Mouse (Mus musculus) intestine, postnatal 0 days (tissue): ENCODE results near the gene Vmn2r73. TPM values are rescaled to one million over a fixed set of nuclear protein-coding genes. Genes with fewer than 3 reads are reported as not detected.
"Not testable (repeated sequence)": the region's sequence is repeated elsewhere in the genome, so short reads cannot be mapped to it uniquely, and the experiment has no call there.

ENCODE experiments used
- ATAC-seq: fragments of 200-750 bp; cut with Nextera tagmentation; 2 replicates; pipeline ENCODE4 v1.8.0; 2017; ENCODE audit warnings: mild to moderate bottlenecking, moderate TSS enrichment, moderate library complexity
- H3K27ac ChIP-seq: fragments of 300-500 bp; sonication (generic); 2 replicates; pipeline ENCODE4 v1.5.1; 2014; ENCODE audit warnings: mild to moderate bottlenecking, low read depth, low read length, moderate library complexity
- H3K27me3 ChIP-seq: fragments of 300-500 bp; sonication (generic); replicated peaks from 2 replicates; pipeline ENCODE4 v1.6.1; 2014; ENCODE audit warnings: low read length, mixed read lengths; ENCODE audit not compliant: control insufficient read depth, insufficient read depth
- H3K36me3 ChIP-seq: fragments of 300-500 bp; sonication (generic); 2 replicates; pipeline ENCODE4 v1.6.1; 2014; ENCODE audit warnings: mild to moderate bottlenecking, moderate library complexity; ENCODE audit not compliant: control insufficient read depth, insufficient read depth
- H3K4me1 ChIP-seq: fragments of 300-500 bp; sonication (generic); replicated peaks from 2 replicates; pipeline ENCODE4 v1.6.1; 2014; ENCODE audit warnings: antibody characterized with exemption, low read length, mixed read lengths; ENCODE audit not compliant: control insufficient read depth, insufficient read depth
- H3K4me2 ChIP-seq: fragments of 300-500 bp; sonication (generic); replicated peaks from 2 replicates; pipeline ENCODE4 v1.6.1; 2014; ENCODE audit warnings: low read depth, mild to moderate bottlenecking, moderate library complexity
- H3K4me3 ChIP-seq: fragments of 300-500 bp; sonication (generic); 2 replicates; pipeline ENCODE4 v1.5.1; 2014; ENCODE audit warnings: low read depth, low read length
- H3K9ac ChIP-seq: fragments of 300-500 bp; sonication (generic); 2 replicates; pipeline ENCODE4 v1.6.1; 2014; ENCODE audit warnings: mild to moderate bottlenecking, low read depth, low read length
- H3K9me3 ChIP-seq: fragments of 300-500 bp; sonication (generic); 2 replicates; pipeline ENCODE4 v1.6.1; 2016; ENCODE audit warnings: mixed run types; ENCODE audit not compliant: control insufficient read depth
- CTCF ChIP-seq: sonication (generic); IDR thresholded peaks from 2 replicates; pipeline ENCODE4 v1.5.1; 2016; ENCODE audit warnings: low read depth, mild to moderate bottlenecking, control low read depth, antibody characterized with exemption, moderate library complexity
- WGBS: fragments of 180-500 bp; shearing (Covaris S2); extraction: QIAGEN DNeasy Blood & Tissue Kit; methylation state at CpG from one replicate; pipeline ENCODE4 v1.1.7; 2014; 5-methylcytosine and 5-hydroxymethylcytosine counted together
- polyA plus RNA-seq: library from polyadenylated mRNA; unstranded; fragments of >200 nt; fragmentation: Nextera tagmentation; extraction: Ambion mirVana; gene quantifications from 2 replicates; pipeline ENCODE4 v1.2.1, GENCODE M21; 2015

The Vmn2r73 gene
- not detected in 2 replicates for polyA plus RNA-seq

DNA sequence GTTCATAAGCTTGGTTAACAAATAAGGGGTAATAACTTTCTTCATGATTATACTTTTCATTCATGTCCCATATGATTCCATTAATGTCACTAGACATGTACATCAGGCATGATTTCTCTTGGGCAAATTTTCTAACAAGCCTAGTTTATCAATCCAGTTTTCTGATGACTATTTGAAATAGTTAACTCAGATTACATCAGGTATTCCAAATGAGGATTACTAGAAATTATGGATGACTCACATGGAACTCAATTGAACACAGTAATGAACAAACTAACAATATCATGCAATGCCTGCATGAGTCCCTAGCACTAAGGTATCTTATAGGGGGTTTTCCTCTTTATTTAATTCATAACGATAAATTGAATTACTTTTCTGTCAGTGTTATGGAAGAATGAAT is at the start of gene Vmn2r73:
Gene Vmn2r73, minus strand, starts transcription at position 101 of the 400 bp plus-strand sequence.
- Histone ChIP-seq H3K4me1 (no peaks in the 10 kb centered on the region), H3K4me3 (no peak within 1 kb of the TSS), H3K9ac (no peak within 1 kb of the TSS), H3K27ac (no peak within 1 kb of the TSS), H3K27me3 (no peaks in the 10 kb centered on the region), H3K9me3 (no peaks in the 10 kb centered on the region), H3K4me2 (no peak within 1 kb of the TSS), H3K36me3 (no peaks in the 10 kb centered on the region)
- 73% methylated on average over 1 of the region's 1 CpGs for WGBS
- TF ChIP-seq CTCF: no peak
- no peak for ATAC-seq

DNA sequence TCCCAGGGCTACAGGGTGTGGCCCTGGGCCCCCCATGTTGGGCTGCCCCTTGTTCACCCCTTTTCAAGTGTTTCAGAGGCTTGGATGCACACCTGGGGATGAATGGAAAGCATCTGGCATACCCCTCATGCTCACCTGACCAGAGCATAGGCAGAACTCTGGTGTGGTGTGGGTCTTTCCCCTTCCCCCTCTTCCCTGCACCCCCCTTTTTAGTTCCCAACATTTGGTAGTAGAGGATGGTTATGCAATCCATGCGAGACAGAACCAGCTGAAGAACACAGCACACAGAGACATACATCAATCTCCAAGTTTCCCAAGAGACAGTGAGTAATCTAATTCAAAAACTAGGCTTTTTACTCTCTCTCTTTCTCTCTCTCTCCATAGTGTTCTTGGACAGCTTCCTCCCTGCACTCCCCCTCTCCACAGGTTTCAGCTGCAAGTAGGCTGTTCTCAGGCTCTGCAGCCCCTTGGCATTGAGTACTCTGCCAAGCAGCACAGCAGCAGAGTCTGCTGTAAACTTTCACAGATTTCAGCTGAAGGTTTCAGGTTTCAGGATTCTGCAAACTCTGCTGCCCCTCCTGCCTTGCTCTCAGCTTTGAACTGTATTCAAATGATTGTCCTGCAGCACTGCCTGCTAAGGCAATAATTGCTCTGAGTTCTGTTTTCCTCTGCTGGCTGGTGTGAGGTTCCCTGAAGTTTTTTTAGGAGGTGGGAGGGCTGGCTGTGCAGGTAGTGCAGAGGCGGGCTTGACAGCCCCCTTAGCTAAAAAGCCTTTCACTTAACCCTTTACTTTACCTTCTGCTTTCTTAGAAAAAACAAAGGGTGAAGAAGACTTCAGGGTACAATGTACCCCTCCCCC is 35.7 kb downstream of the Vmn2r73 start:
- H3K4me1 ChIP-seq: no peaks in the 10 kb centered on the region
- no peak for ATAC-seq
- no peaks in the 10 kb centered on the region for H3K27me3 ChIP-seq
- H3K9me3 ChIP-seq: no peaks in the 10 kb centered on the region
- TF ChIP-seq CTCF: no peak
- no peaks in the 10 kb centered on the region for H3K36me3 ChIP-seq
- H3K9ac ChIP-seq: no peak overlapping the region
- no peak overlapping the region for H3K4me3 ChIP-seq
- H3K27ac ChIP-seq: no peak overlapping the region
- no peak overlapping the region for H3K4me2 ChIP-seq
- 8% methylated on average over 2 of the region's 2 CpGs for WGBS

DNA sequence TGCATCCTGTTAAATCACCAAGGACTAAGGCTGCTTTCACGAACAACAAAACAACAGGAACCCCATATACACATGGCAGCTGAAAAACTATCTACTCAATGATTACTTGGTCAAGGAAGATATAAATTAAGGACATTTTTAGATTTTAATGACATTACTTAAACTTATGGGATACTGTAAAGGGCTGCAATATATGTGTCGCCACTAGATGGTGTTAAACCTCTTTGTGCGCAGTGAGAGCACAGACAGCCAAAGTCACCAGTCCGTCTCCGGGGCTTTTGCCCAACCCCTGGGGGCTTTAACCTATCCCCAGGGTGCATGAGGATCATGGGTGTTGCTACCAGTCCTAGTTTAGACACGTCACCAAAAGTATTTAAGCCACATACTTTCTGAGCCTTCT is 58.0 kb downstream of the Vmn2r73 start:
- H3K27me3 ChIP-seq, H3K4me1 ChIP-seq, H3K4me2 ChIP-seq, ATAC-seq, H3K9ac ChIP-seq, H3K27ac ChIP-seq, H3K9me3 ChIP-seq, H3K36me3 ChIP-seq, H3K4me3 ChIP-seq: not testable (repeated sequence)
- 11% methylated on average over 6 of the region's 6 CpGs for whole genome bisulfite sequencing
- peak; percentile 49 for TF ChIP-seq CTCF

Other genes with a start within 250 kb of the Vmn2r73 start
- not detected in 2 replicates for gene Vmn2r72, start 121.2 kb downstream of the Vmn2r73 start, polyA plus RNA-seq
- gene Vmn2r74, start 85.4 kb upstream of the Vmn2r73 start, polyA plus RNA-seq: not detected in 2 replicates